Mouse (Mus musculus): Measurements from ENCODE around the gene Eid3. TPM values are rescaled to one million over a fixed set of nuclear protein-coding genes. Genes with fewer than 3 reads are reported as not detected.
A peak's percentile ranks its signal among the peaks of the same experiment; 100 is the strongest.

Eid3 gene
- polyA plus RNA-seq (2015; fragmentation: Nextera tagmentation; extraction: Ambion mirVana), result 0.40 and 0.46 TPM in 2 replicates

GRCm38 (mm10) chr10:82866356-82866755, at the start of gene Eid3:
Eid3 (plus strand) TSS chr10:82866626.
- H3K9ac ChIP-seq (ENCODE audit: low read length), result no peak within 1 kb of the TSS
- WGBS, result 73% methylated on average over 9 of the region's 9 CpGs
- H3K36me3 ChIP-seq (ENCODE audit: control insufficient read depth, insufficient read depth, low read length), result peaks cover 3% of the 10 kb centered on the region; the same call in 1 of the 2 replicates
- peaks cover 15% of the 10 kb centered on the region for H3K4me1 ChIP-seq (ENCODE audit: control insufficient read depth, insufficient read depth, low read length)
- H3K4me2 ChIP-seq (ENCODE audit: low read depth, low read length), result no peak within 1 kb of the TSS
- no peak for ATAC-seq (ENCODE audit: insufficient read depth, low FRiP score)
- no peaks in the 10 kb centered on the region for H3K9me3 ChIP-seq (replicated peaks; ENCODE audit: control insufficient read depth, low read length)
- no peaks in the 10 kb centered on the region for H3K27me3 ChIP-seq (ENCODE audit: control insufficient read depth, insufficient read depth, low read length)
- no peak within 1 kb of the TSS for H3K27ac ChIP-seq (ENCODE audit: low read length)
- H3K4me3 ChIP-seq (replicated peaks; ENCODE audit: low read length), result no peak within 1 kb of the TSS

GRCm38 (mm10) chr10:82817514-82817913, 48.9 kb upstream of the Eid3 start:
- Histone ChIP-seq H3K9me3 (replicated peaks; ENCODE audit: control insufficient read depth, low read length) (no peaks in the 10 kb centered on the region), H3K4me2 (ENCODE audit: low read depth, low read length) (no peak overlapping the region), H3K36me3 (ENCODE audit: control insufficient read depth, insufficient read depth, low read length) (no peaks in the 10 kb centered on the region), H3K4me1 (ENCODE audit: control insufficient read depth, insufficient read depth, low read length) (no peaks in the 10 kb centered on the region), H3K4me3 (replicated peaks; ENCODE audit: low read length) (no peak overlapping the region), H3K27ac (ENCODE audit: low read length) (no peak overlapping the region), H3K27me3 (ENCODE audit: control insufficient read depth, insufficient read depth, low read length) (no peaks in the 10 kb centered on the region), H3K9ac (ENCODE audit: low read length) (no peak overlapping the region)
- WGBS, result 93% methylated on average over 3 of the region's 3 CpGs
- no peak for ATAC-seq (ENCODE audit: insufficient read depth, low FRiP score)

- 63% methylated on average over 9 of the region's 9 CpGs for WGBS
- no peak overlapping the region for H3K4me3 ChIP-seq (replicated peaks; ENCODE audit: low read length)
These were observed 48.5 kb upstream of the Eid3 start for GRCm38 (mm10) chr10:82817936-82818335.

GRCm38 (mm10) chr10:82818661-82819060, 47.8 kb upstream of the Eid3 start:
- H3K9ac ChIP-seq (ENCODE audit: low read length), result no peak overlapping the region
- no peaks in the 10 kb centered on the region for H3K4me1 ChIP-seq (ENCODE audit: control insufficient read depth, insufficient read depth, low read length)
- no peak for ATAC-seq (ENCODE audit: insufficient read depth, low FRiP score)
- 80% methylated on average over 6 of the region's 6 CpGs for WGBS
- no peak overlapping the region for H3K4me3 ChIP-seq (replicated peaks; ENCODE audit: low read length)
- no peaks in the 10 kb centered on the region for H3K27me3 ChIP-seq (ENCODE audit: control insufficient read depth, insufficient read depth, low read length)
- no peaks in the 10 kb centered on the region for H3K9me3 ChIP-seq (replicated peaks; ENCODE audit: control insufficient read depth, low read length)
- H3K27ac ChIP-seq (ENCODE audit: low read length), result no peak overlapping the region
- no peaks in the 10 kb centered on the region for H3K36me3 ChIP-seq (ENCODE audit: control insufficient read depth, insufficient read depth, low read length)
- H3K4me2 ChIP-seq (ENCODE audit: low read depth, low read length), result no peak overlapping the region

More at GRCm38 (mm10) chr10:82817936-82818335, 48.5 kb upstream of the Eid3 start:
- Histone ChIP-seq H3K9ac (ENCODE audit: low read length) (no peak overlapping the region), H3K4me2 (ENCODE audit: low read depth, low read length) (no peak overlapping the region), H3K27me3 (ENCODE audit: control insufficient read depth, insufficient read depth, low read length) (no peaks in the 10 kb centered on the region), H3K4me1 (ENCODE audit: control insufficient read depth, insufficient read depth, low read length) (no peaks in the 10 kb centered on the region), H3K9me3 (replicated peaks; ENCODE audit: control insufficient read depth, low read length) (no peaks in the 10 kb centered on the region), H3K27ac (ENCODE audit: low read length) (no peak overlapping the region), H3K36me3 (ENCODE audit: control insufficient read depth, insufficient read depth, low read length) (no peaks in the 10 kb centered on the region)
- ATAC-seq (ENCODE audit: insufficient read depth, low FRiP score), result no peak

- Histone ChIP-seq H3K4me2 (ENCODE audit: low read depth, low read length) (no peak overlapping the region), H3K4me3 (replicated peaks; ENCODE audit: low read length) (no peak overlapping the region), H3K27ac (ENCODE audit: low read length) (no peak overlapping the region), H3K4me1 (ENCODE audit: control insufficient read depth, insufficient read depth, low read length) (no peaks in the 10 kb centered on the region), H3K36me3 (ENCODE audit: control insufficient read depth, insufficient read depth, low read length) (no peaks in the 10 kb centered on the region), H3K9me3 (replicated peaks; ENCODE audit: control insufficient read depth, low read length) (no peaks in the 10 kb centered on the region), H3K27me3 (ENCODE audit: control insufficient read depth, insufficient read depth, low read length) (no peaks in the 10 kb centered on the region), H3K9ac (ENCODE audit: low read length) (no peak overlapping the region)
- 66% methylated on average over 14 of the region's 14 CpGs for WGBS
- ATAC-seq (ENCODE audit: insufficient read depth, low FRiP score), result no peak
These were observed 43.2 kb upstream of the Eid3 start for GRCm38 (mm10) chr10:82823108-82823778.

- WGBS, result 72% methylated on average over 5 of the region's 5 CpGs
- no peak for ATAC-seq (ENCODE audit: insufficient read depth, low FRiP score)
- Histone ChIP-seq H3K9ac (ENCODE audit: low read length) (no peak overlapping the region), H3K4me3 (replicated peaks; ENCODE audit: low read length) (no peak overlapping the region), H3K36me3 (ENCODE audit: control insufficient read depth, insufficient read depth, low read length) (no peaks in the 10 kb centered on the region), H3K9me3 (replicated peaks; ENCODE audit: control insufficient read depth, low read length) (no peaks in the 10 kb centered on the region), H3K4me1 (ENCODE audit: control insufficient read depth, insufficient read depth, low read length) (no peaks in the 10 kb centered on the region), H3K27ac (ENCODE audit: low read length) (no peak overlapping the region), H3K27me3 (ENCODE audit: control insufficient read depth, insufficient read depth, low read length) (no peaks in the 10 kb centered on the region), H3K4me2 (ENCODE audit: low read depth, low read length) (no peak overlapping the region)
These were observed 42.6 kb upstream of the Eid3 start for GRCm38 (mm10) chr10:82823779-82824177.

- no peaks in the 10 kb centered on the region for H3K27me3 ChIP-seq (ENCODE audit: control insufficient read depth, insufficient read depth, low read length)
- H3K9me3 ChIP-seq (replicated peaks; ENCODE audit: control insufficient read depth, low read length), result no peaks in the 10 kb centered on the region
- no peaks in the 10 kb centered on the region for H3K4me1 ChIP-seq (ENCODE audit: control insufficient read depth, insufficient read depth, low read length)
- H3K36me3 ChIP-seq (ENCODE audit: control insufficient read depth, insufficient read depth, low read length), result no peaks in the 10 kb centered on the region
- no peak overlapping the region for H3K9ac ChIP-seq (ENCODE audit: low read length)
- H3K27ac ChIP-seq (ENCODE audit: low read length), result no peak overlapping the region
- H3K4me2 ChIP-seq (ENCODE audit: low read depth, low read length), result no peak overlapping the region
- WGBS, result 59% methylated on average over 10 of the region's 10 CpGs
- H3K4me3 ChIP-seq (replicated peaks; ENCODE audit: low read length), result no peak overlapping the region
- peak; percentile 44; the same call in 1 of the 2 replicates for ATAC-seq (ENCODE audit: insufficient read depth, low FRiP score)
These were observed 41.9 kb upstream of the Eid3 start for GRCm38 (mm10) chr10:82824541-82824940.

- no peak for ATAC-seq (ENCODE audit: insufficient read depth, low FRiP score)
- 43% methylated on average over 6 of the region's 6 CpGs for WGBS
These were observed 39.9 kb upstream of the Eid3 start for GRCm38 (mm10) chr10:82826516-82826915.

GRCm38 (mm10) chr10:82833926-82834325, 32.5 kb upstream of the Eid3 start, which contains the start of gene Txnrd1:
Txnrd1 (plus strand) TSS chr10:82833951.
- no peak within 1 kb of the TSS for H3K27ac ChIP-seq (ENCODE audit: low read length)
- no peaks in the 10 kb centered on the region for H3K36me3 ChIP-seq (ENCODE audit: control insufficient read depth, insufficient read depth, low read length)
- H3K4me1 ChIP-seq (ENCODE audit: control insufficient read depth, insufficient read depth, low read length), result peaks cover 7% of the 10 kb centered on the region; the same call in 1 of the 2 replicates
- 29% methylated on average over 9 of the region's 9 CpGs for WGBS
- ATAC-seq (ENCODE audit: insufficient read depth, low FRiP score), result peak; percentile 60; the same call in 1 of the 2 replicates
- H3K4me3 ChIP-seq (replicated peaks; ENCODE audit: low read length), result no peak within 1 kb of the TSS
- H3K9me3 ChIP-seq (replicated peaks; ENCODE audit: control insufficient read depth, low read length), result no peaks in the 10 kb centered on the region
- no peak within 1 kb of the TSS for H3K9ac ChIP-seq (ENCODE audit: low read length)
- H3K27me3 ChIP-seq (ENCODE audit: control insufficient read depth, insufficient read depth, low read length), result no peaks in the 10 kb centered on the region
- no peak within 1 kb of the TSS for H3K4me2 ChIP-seq (ENCODE audit: low read depth, low read length)

More at GRCm38 (mm10) chr10:82826516-82826915, 39.9 kb upstream of the Eid3 start:
- Histone ChIP-seq H3K27ac (ENCODE audit: low read length) (no peak overlapping the region), H3K9me3 (replicated peaks; ENCODE audit: control insufficient read depth, low read length) (no peaks in the 10 kb centered on the region), H3K9ac (ENCODE audit: low read length) (no peak overlapping the region), H3K4me3 (replicated peaks; ENCODE audit: low read length) (no peak overlapping the region), H3K27me3 (ENCODE audit: control insufficient read depth, insufficient read depth, low read length) (no peaks in the 10 kb centered on the region), H3K4me1 (ENCODE audit: control insufficient read depth, insufficient read depth, low read length) (no peaks in the 10 kb centered on the region), H3K36me3 (ENCODE audit: control insufficient read depth, insufficient read depth, low read length) (no peaks in the 10 kb centered on the region), H3K4me2 (ENCODE audit: low read depth, low read length) (no peak overlapping the region)

All from stomach, embryonic 16.5 days (tissue).